Mouse (Mus musculus) kidney, postnatal 0 days (tissue): ENCODE data around the gene Hist1h1c. TPM values are rescaled to one million over a fixed set of nuclear protein-coding genes. Genes with fewer than 3 reads are reported as not detected.

Experiments used
- ATAC-seq: fragments of 200-750 bp; cut with Nextera tagmentation; replicated peaks from 2 replicates; pipeline ENCODE4 v1.8.0; 2017; ENCODE audit warnings: low read depth, moderate number of reproducible peaks, moderate TSS enrichment, moderate library complexity; ENCODE audit not compliant: low FRiP score
- DNase-seq: peaks from one replicate; pipeline ENCODE4 v3.0.0-alpha.2; 2016; ENCODE audit warnings: low spot score
- H3K27ac ChIP-seq: fragments of 300-500 bp; sonication (generic); 2 replicates; pipeline ENCODE4 v1.5.1; 2014; ENCODE audit warnings: mild to moderate bottlenecking
- H3K27me3 ChIP-seq: fragments of 300-500 bp; sonication (generic); 2 replicates; pipeline ENCODE4 v1.6.1; 2014; ENCODE audit warnings: low read length, mixed read lengths; ENCODE audit not compliant: insufficient read depth
- H3K36me3 ChIP-seq: fragments of 300-500 bp; sonication (generic); 2 replicates; pipeline ENCODE4 v1.6.1; 2014; ENCODE audit warnings: low read length, mixed read lengths; ENCODE audit not compliant: insufficient read depth
- H3K4me1 ChIP-seq: fragments of 300-500 bp; sonication (generic); replicated peaks from 2 replicates; pipeline ENCODE4 v1.6.1; 2014; ENCODE audit warnings: antibody characterized with exemption, low read length, mixed read lengths; ENCODE audit not compliant: insufficient read depth
- H3K4me2 ChIP-seq: fragments of 300-500 bp; sonication (generic); 2 replicates; pipeline ENCODE4 v1.6.1; 2014; ENCODE audit warnings: mild to moderate bottlenecking, low read length, moderate library complexity, mixed read lengths
- H3K4me3 ChIP-seq: fragments of 300-500 bp; sonication (generic); replicated peaks from 2 replicates; pipeline ENCODE4 v1.5.1; 2014; ENCODE audit warnings: low read depth, low read length
- H3K9ac ChIP-seq: fragments of 300-500 bp; sonication (generic); 2 replicates; pipeline ENCODE4 v1.6.1; 2014; ENCODE audit warnings: low read depth, low read length
- H3K9me3 ChIP-seq: fragments of 300-500 bp; sonication (generic); replicated peaks from 2 replicates; pipeline ENCODE4 v1.6.1; 2016; ENCODE audit warnings: low read length, inconsistent platforms, mixed read lengths
- CTCF ChIP-seq: IDR thresholded peaks from 2 replicates; pipeline ENCODE4 v1.5.1; 2016; ENCODE audit warnings: antibody characterized with exemption, low read depth, mild to moderate bottlenecking, moderate library complexity
- WGBS: fragments of 180-500 bp; shearing (Covaris S2); extraction: QIAGEN DNeasy Blood & Tissue Kit; methylation state at CpG from one replicate; pipeline ENCODE4 v1.1.7; 2014; 5-methylcytosine and 5-hydroxymethylcytosine counted together
- polyA plus RNA-seq: library from polyadenylated mRNA; unstranded; fragments of >200 nt; fragmentation: Nextera tagmentation; extraction: Ambion mirVana; gene quantifications from 2 replicates; pipeline ENCODE4 v1.2.1, GENCODE M21; 2015

Gene Hist1h1c
- polyA plus RNA-seq, 1 experiment from 2014 or later: 41.0 TPM

DNA sequence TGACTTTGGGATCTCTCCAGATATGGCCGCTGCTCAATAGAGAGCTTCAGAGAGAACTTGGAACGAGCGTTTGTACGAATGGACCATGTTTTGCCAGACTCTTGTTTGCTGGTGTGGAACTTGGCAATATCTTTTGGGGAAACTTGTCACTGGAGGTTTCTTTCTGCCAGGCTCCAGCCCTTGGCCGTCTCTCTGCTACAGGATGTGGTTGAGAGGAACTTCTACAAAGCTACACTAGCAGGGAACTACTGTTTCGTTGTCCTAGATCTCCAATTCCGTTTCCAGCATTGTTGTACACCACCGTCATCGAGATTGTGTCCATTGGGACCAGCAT, 9.4 kb upstream of the Hist1h1c start:
- Histone ChIP-seq H3K4me2 (no peak overlapping the region), H3K4me1 (no peaks in the 10 kb centered on the region), H3K36me3 (no peaks in the 10 kb centered on the region), H3K27ac (no peak overlapping the region), H3K9ac (no peak overlapping the region), H3K4me3 (no peak overlapping the region), H3K9me3 (no peaks in the 10 kb centered on the region), H3K27me3 (no peaks in the 10 kb centered on the region)
- no peak for ATAC-seq
- TF ChIP-seq CTCF: no peak
- DNase-seq: no peak
- 91% methylated on average over 9 of the region's 9 CpGs for WGBS

GRCm38 (mm10) chr13:23729706-23730105, 8.9 kb upstream of the Hist1h1c start:
- H3K27ac ChIP-seq: no peak overlapping the region
- no peak overlapping the region for H3K4me3 ChIP-seq
- H3K9me3 ChIP-seq: no peaks in the 10 kb centered on the region
- H3K4me1 ChIP-seq: no peaks in the 10 kb centered on the region
- 95% methylated on average over 5 of the region's 5 CpGs for WGBS
- TF ChIP-seq CTCF: no peak
- DNase-seq: no peak
- no peak overlapping the region for H3K4me2 ChIP-seq
- H3K9ac ChIP-seq: no peak overlapping the region
- no peaks in the 10 kb centered on the region for H3K27me3 ChIP-seq
- no peaks in the 10 kb centered on the region for H3K36me3 ChIP-seq
- ATAC-seq: no peak

- H3K4me1 ChIP-seq: no peaks in the 10 kb centered on the region
- no peak overlapping the region for H3K4me2 ChIP-seq
- WGBS: 22% methylated on average over 8 of the region's 8 CpGs
- no peak overlapping the region for H3K27ac ChIP-seq
- no peak for TF ChIP-seq CTCF
- H3K36me3 ChIP-seq: no peaks in the 10 kb centered on the region
- H3K4me3 ChIP-seq: no peak overlapping the region
- DNase-seq (peak; percentile 73), ATAC-seq (peak; percentile 79)
- H3K27me3 ChIP-seq: no peaks in the 10 kb centered on the region
- no peaks in the 10 kb centered on the region for H3K9me3 ChIP-seq
- H3K9ac ChIP-seq: no peak overlapping the region
These were observed 8.1 kb upstream of the Hist1h1c start for GRCm38 (mm10) chr13:23730479-23730878.

DNA sequence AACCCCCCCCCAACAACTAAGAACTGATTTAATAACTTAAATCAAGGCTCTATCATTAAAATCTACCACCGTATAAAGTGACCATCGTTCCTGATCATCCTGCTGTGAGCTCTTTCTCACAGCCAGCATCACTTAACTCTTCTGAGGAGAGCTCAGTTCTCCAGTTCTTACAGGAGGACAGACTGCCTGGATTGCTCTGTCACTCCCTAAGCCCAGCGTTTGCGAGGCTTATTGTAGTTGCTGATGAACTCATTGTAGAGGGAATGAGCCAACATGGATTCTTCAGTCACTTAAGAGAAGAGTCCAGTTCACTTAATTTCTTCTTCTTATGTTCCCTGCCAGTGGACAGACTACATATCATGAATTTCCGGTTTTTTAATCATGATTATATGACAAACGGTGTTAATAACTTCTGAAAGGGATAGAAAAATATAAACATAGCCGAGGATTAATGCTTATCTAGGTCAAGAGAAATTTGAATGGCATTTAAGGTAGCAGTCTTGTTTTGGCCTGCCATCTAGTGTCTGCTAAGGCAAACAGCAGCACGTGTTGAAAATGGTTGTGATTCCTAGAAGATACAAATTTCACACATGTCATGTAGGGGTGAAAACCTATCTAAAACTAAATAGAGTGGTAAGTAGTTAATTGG, 6.3 kb upstream of the Hist1h1c start:
- ATAC-seq: no peak
- TF ChIP-seq CTCF: peak; percentile 94
- H3K9me3 ChIP-seq: no peaks in the 10 kb centered on the region
- H3K36me3 ChIP-seq: no peaks in the 10 kb centered on the region
- WGBS: 21% methylated on average over 8 of the region's 8 CpGs
- no peaks in the 10 kb centered on the region for H3K27me3 ChIP-seq
- no peak overlapping the region for H3K9ac ChIP-seq
- no peaks in the 10 kb centered on the region for H3K4me1 ChIP-seq
- no peak overlapping the region for H3K27ac ChIP-seq
- no peak overlapping the region for H3K4me3 ChIP-seq
- H3K4me2 ChIP-seq: no peak overlapping the region
- peak; percentile 85 for DNase-seq

DNA sequence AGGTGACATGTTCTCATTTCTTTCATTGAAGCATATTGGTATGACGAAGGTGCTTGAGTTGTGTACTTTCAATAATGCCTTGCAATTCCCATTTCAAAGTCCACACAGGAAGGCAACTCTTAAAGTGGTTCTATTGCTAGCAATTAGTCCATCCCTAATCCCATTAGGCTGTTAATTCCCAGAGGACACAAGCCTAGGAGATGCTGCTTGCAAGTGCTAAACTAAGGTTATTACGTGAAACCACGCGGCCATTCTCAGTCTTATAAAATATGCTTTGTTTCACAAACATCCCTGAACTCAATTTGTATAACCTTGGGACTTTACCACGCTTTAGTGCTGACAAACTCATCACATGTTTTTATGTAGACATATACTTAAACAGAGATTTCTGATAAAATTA, 1.5 kb upstream of the Hist1h1c start:
- Histone ChIP-seq H3K9ac (no peak overlapping the region), H3K4me2 (no peak overlapping the region), H3K27me3 (no peaks in the 10 kb centered on the region), H3K9me3 (no peaks in the 10 kb centered on the region), H3K27ac (no peak overlapping the region), H3K4me3 (no peak overlapping the region), H3K36me3 (no peaks in the 10 kb centered on the region), H3K4me1 (no peaks in the 10 kb centered on the region)
- no peak for TF ChIP-seq CTCF
- ATAC-seq (no peak), DNase-seq (no peak)
- 82% methylated on average over 5 of the region's 5 CpGs for WGBS

- Histone ChIP-seq H3K9ac (peak overlapping the region; percentile 92), H3K4me3 (peak overlapping the region; percentile 68; the same call in 1 of the 2 replicates), H3K27ac (peak overlapping the region; percentile 99), H3K4me1 (no peaks in the 10 kb centered on the region), H3K4me2 (peak overlapping the region; percentile 90), H3K27me3 (no peaks in the 10 kb centered on the region), H3K36me3 (no peaks in the 10 kb centered on the region), H3K9me3 (no peaks in the 10 kb centered on the region)
- ATAC-seq (no peak), DNase-seq (no peak)
- 25% methylated on average over 4 of the region's 4 CpGs for WGBS
- TF ChIP-seq CTCF: no peak
These were observed 567 bp upstream of the Hist1h1c start for GRCm38 (mm10) chr13:23738041-23738440.
